Mouse (Mus musculus) ES-Bruce4 (cell line): ENCODE measurements at regions not wholly inside any gene's neighbourhood (a gene's known extent, or its start where the extent isn't known, plus 50 kb on each side); places are given as distances from the start of the nearest gene placed in this dataset.

Experiments
- H3K27ac ChIP-seq: 2 replicates; pipeline ENCODE4 v1.5.1; 2012; ENCODE audit warnings: low read length, inconsistent platforms; ENCODE audit not compliant: insufficient read depth
- H3K27me3 ChIP-seq: 2 replicates; pipeline ENCODE4 v1.6.1; 2012; ENCODE audit warnings: mild to moderate bottlenecking, low read length, inconsistent platforms; ENCODE audit not compliant: control insufficient read depth, poor library complexity, insufficient read depth, severe bottlenecking
- H3K36me3 ChIP-seq: 2 replicates; pipeline ENCODE4 v1.6.1; 2012; ENCODE audit warnings: inconsistent platforms, mild to moderate bottlenecking, low read length, moderate library complexity; ENCODE audit not compliant: control insufficient read depth, poor library complexity, insufficient read depth, severe bottlenecking
- H3K4me1 ChIP-seq: one replicate; pipeline ENCODE4 v1.8.1; 2011; ENCODE audit warnings: low read length; ENCODE audit not compliant: control insufficient read depth, insufficient read depth
- H3K4me3 ChIP-seq: 2 replicates; pipeline ENCODE4 v1.5.1; 2011; ENCODE audit warnings: low read depth, mild to moderate bottlenecking, low read length
- H3K9ac ChIP-seq: 2 replicates; pipeline ENCODE4 v1.6.1; 2012; ENCODE audit warnings: low read depth, mild to moderate bottlenecking, inconsistent platforms; ENCODE audit not compliant: poor library complexity, severe bottlenecking
- H3K9me3 ChIP-seq: replicated peaks from 2 replicates; pipeline ENCODE4 v1.6.1; 2012; ENCODE audit warnings: mild to moderate bottlenecking, low read length, inconsistent platforms; ENCODE audit not compliant: control insufficient read depth, poor library complexity, insufficient read depth, severe bottlenecking
- CTCF ChIP-seq: IDR thresholded peaks from one replicate; pipeline ENCODE4 v1.8.1; 2011; ENCODE audit warnings: low read depth, low read length
- EP300 ChIP-seq: IDR thresholded peaks from 2 replicates; pipeline ENCODE4 v1.6.1; 2011; ENCODE audit warnings: low read depth, low read length; ENCODE audit not compliant: insufficient read depth
- POLR2A ChIP-seq: IDR thresholded peaks from one replicate; pipeline ENCODE4 v1.8.1; 2011; ENCODE audit warnings: low read length; ENCODE audit not compliant: insufficient read depth

DNA sequence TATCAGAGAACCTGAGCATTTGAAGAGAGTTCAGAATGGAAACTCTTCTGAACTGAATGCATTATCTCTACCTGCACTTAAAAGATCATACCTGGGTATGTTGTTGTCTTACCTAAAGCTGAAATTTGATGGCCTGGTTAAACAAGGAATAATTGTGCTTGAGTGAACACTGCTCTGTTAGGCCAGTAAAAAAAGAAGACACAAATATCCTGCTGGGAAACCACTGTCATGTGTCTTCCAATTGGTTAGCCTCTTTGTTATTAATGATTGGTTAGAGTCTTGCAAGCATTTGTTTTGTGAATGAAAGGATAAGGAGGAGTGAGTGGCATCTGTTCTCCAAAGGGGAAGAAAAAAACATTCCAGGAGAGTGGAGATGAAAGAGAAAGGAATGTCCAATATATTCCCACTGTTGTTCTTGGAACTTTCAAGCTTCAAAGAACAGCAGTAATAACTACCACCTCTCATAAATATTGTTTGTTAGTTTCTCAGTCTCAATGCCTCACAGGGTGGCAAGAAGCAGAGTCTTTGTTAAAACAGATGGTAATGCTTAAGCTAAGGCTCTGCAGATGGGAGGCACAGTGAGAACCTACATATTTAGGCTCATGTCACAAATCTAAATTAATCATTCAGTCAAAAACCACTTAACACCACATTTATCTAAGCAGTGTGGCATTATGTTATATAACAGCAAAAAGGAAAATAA lies 165.5 kb downstream of the Dsel start:
- Histone ChIP-seq H3K36me3 (no peaks in the 10 kb centered on the region), H3K4me3 (no peak overlapping the region)

DNA sequence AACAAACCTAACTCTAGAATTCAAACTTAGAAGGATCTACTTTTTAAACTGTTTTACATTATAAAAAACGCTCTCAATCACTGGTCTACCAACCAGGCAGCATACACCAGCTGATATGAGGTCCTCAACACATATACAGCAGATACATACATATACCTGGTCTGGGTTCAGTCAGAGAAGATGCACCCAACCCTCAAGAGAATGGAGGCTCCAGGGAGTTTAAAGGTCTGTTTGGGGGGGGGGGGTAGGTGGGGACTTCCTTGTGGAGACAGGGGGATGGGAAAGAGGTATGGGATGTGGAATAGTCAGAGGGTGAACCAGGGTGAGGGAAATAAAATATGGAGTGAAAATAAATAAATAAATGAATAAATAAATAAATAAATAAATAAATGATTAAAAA lies 203.8 kb downstream of the Dsel start:
- no peaks in the 10 kb centered on the region for H3K36me3 ChIP-seq
- H3K27me3 ChIP-seq: no peaks in the 10 kb centered on the region
- H3K27ac ChIP-seq: no peak overlapping the region
- H3K4me3 ChIP-seq: no peak overlapping the region
- H3K4me1 ChIP-seq: no peaks in the 10 kb centered on the region
- no peak for TF ChIP-seq POLR2A
- TF ChIP-seq EP300: no peak
- no peak for TF ChIP-seq CTCF
- H3K9ac ChIP-seq: no peak overlapping the region
- H3K9me3 ChIP-seq: no peaks in the 10 kb centered on the region

More for the DNA sequence above, 165.5 kb downstream of the Dsel start:
- Histone ChIP-seq H3K27me3 (no peaks in the 10 kb centered on the region), H3K4me1 (no peaks in the 10 kb centered on the region), H3K27ac (no peak overlapping the region), H3K9me3 (peaks cover 20% of the 10 kb centered on the region), H3K9ac (no peak overlapping the region)
- no peak for TF ChIP-seq EP300
- TF ChIP-seq POLR2A: no peak
- no peak for TF ChIP-seq CTCF

DNA sequence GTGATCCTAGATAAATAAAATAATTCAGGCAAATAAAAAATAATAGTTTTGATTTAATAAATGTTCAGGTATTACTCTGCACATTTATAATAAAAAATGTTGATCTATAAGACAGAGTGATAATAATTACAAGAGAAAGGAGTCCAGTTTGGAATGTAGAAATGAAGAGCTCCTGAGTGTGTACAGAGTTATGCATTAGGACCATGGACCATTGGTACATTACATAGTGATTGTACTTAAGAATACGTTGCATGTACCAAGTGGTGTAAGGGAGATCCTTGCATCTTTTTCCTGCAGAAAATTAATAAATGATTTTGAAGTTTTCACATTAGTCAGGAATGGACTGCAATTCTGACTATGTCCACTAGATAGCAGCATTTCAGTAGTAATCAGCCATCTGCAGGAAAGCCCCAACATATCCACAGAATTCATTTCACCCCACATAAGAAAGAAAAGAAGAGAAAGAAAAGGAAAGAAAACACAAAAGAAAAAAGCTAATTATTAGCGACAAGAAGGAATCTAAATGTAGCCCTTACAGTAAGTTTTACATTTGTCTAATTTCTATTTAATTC lies 204.5 kb downstream of the Dsel start:
- no peaks in the 10 kb centered on the region for H3K4me1 ChIP-seq
- no peak overlapping the region for H3K4me3 ChIP-seq
- H3K9me3 ChIP-seq: no peaks in the 10 kb centered on the region
- no peak overlapping the region for H3K9ac ChIP-seq
- no peaks in the 10 kb centered on the region for H3K27me3 ChIP-seq
- TF ChIP-seq CTCF: peak; percentile 14
- TF ChIP-seq POLR2A: no peak
- H3K36me3 ChIP-seq: no peaks in the 10 kb centered on the region
- H3K27ac ChIP-seq: no peak overlapping the region

DNA sequence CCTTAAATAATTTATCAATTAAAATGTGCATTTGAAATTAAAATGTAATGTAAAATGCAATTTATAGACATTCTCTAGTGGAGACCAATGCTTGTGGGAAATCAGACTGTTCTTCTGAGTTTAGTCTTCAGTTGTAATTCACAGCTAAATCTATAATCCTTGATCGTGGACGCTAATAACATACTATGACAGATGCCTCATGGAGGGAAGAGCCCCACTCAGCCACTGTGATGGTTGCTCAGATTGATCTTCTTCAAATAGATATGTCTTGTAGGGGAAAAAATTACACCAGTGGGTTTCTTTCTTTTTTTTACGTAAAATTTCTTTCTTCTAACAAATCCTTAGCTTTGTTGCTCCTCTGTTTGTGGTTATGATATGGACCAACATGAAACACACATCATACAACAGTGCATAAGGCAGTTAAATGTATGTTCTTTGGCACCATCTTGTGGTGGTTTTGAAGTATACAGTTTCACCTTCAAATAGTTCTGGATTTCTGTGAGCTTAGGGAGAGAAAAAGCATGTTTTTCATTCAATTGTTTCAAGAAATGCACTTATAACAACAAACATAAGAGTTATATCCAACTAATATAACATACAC lies 230.8 kb downstream of the Dsel start:
- Histone ChIP-seq H3K27ac (no peak overlapping the region), H3K27me3 (no peaks in the 10 kb centered on the region), H3K9ac (no peak overlapping the region), H3K4me3 (no peak overlapping the region), H3K36me3 (no peaks in the 10 kb centered on the region), H3K4me1 (no peaks in the 10 kb centered on the region), H3K9me3 (no peaks in the 10 kb centered on the region)
- TF ChIP-seq EP300 (no peak), POLR2A (no peak), CTCF (no peak)
